Mouse (Mus musculus): ENCODE measurements around the gene 1700057G04Rik. TPM values are rescaled to one million over a fixed set of nuclear protein-coding genes. Genes with fewer than 3 reads are reported as not detected.

The 1700057G04Rik gene
- total and polyA plus RNA-seq, 3 experiments: 0.19 TPM; not detected in 2

GRCm38 (mm10) chr9:92335277-92335818, 26.2 kb downstream of the 1700057G04Rik start (continued):
- no peak for TF ChIP-seq POLR2AphosphoS5 (IDR thresholded peaks at IDR 0.05; ENCODE audit: borderline replicate concordance, low read depth, low read length)

- no peak for DNase-seq (ENCODE audit: low read depth, low spot score)
- no peaks in the 10 kb centered on the region for H3K79me2 ChIP-seq (ENCODE audit: control insufficient read depth, insufficient read depth, low read length, poor library complexity)
- peaks cover 10 to 17% of the 10 kb centered on the region in 2 experiments for H3K4me1 ChIP-seq (ENCODE audit: control insufficient read depth in 1 of 2, insufficient read depth in 2 of 2, low read length in 2 of 2)
- H3K9me3 ChIP-seq (replicated peaks; ENCODE audit: insufficient read depth, low read length): no peaks in the 10 kb centered on the region
- H3K4me3 ChIP-seq (ENCODE audit: control insufficient read depth in 1 of 2, insufficient read depth in 1 of 2, low read depth in 2 of 2, low read length in 2 of 2): no peak overlapping the region
- no peak overlapping the region for H3K27ac ChIP-seq (ENCODE audit: control insufficient read depth, low read depth, low read length)
- H3K27me3 ChIP-seq (ENCODE audit: control insufficient read depth in 1 of 2, insufficient read depth in 2 of 2, low read length in 2 of 2): no peaks in the 10 kb centered on the region
- peaks cover 0 to 7% of the 10 kb centered on the region in 2 experiments; a peak in 2 of 4 replicates for H3K36me3 ChIP-seq (ENCODE audit: control insufficient read depth in 1 of 2, insufficient read depth in 2 of 2, low read length in 2 of 2)
- no peak overlapping the region for H3K9ac ChIP-seq (ENCODE audit: control insufficient read depth, low read depth, low read length, poor library complexity, severe bottlenecking)
- TF ChIP-seq TAL1 (IDR thresholded peaks at IDR 0.05; ENCODE audit: low read length): no peak
- TF ChIP-seq SMC3 (IDR thresholded peaks at IDR 0.05; ENCODE audit: low read depth, low read length): no peak
- TF ChIP-seq JUND (IDR thresholded peaks at IDR 0.05; ENCODE audit: low read depth, low read length): no peak
- no peak for TF ChIP-seq RCOR1 (IDR thresholded peaks at IDR 0.05; ENCODE audit: low read depth, low read length)
- no peak for TF ChIP-seq NELFE (IDR thresholded peaks at IDR 0.05; ENCODE audit: low read depth, low read length)
These were observed 27.9 kb downstream of the 1700057G04Rik start for GRCm38 (mm10) chr9:92337063-92337462.

- no peak for TF ChIP-seq HCFC1 (IDR thresholded peaks at IDR 0.05; ENCODE audit: low read depth, low read length)
- no peak for TF ChIP-seq ZNF384 (IDR thresholded peaks at IDR 0.05; ENCODE audit: low read depth, low read length)
- TF ChIP-seq TCF12 (IDR thresholded peaks at IDR 0.05; ENCODE audit: low read depth, low read length): no peak
- TF ChIP-seq SMC3 (IDR thresholded peaks at IDR 0.05; ENCODE audit: low read depth, low read length): no peak
- no peak for TF ChIP-seq RAD21 (IDR thresholded peaks at IDR 0.05; ENCODE audit: low read depth, low read length)
- TF ChIP-seq CTCF (IDR thresholded peaks at IDR 0.05 in 2 of 3, conservative IDR thresholded peaks at IDR 0.05 in 1 of 3; ENCODE audit: control insufficient read depth in 1 of 3, insufficient read depth in 1 of 3, low read depth in 2 of 3, low read length in 3 of 3, poor library complexity in 1 of 3, severe bottlenecking in 1 of 3): no peak
- no peak for TF ChIP-seq USF2 (IDR thresholded peaks at IDR 0.05; ENCODE audit: borderline replicate concordance in 1 of 2, insufficient read depth in 1 of 2, low read depth in 1 of 2, low read length in 2 of 2)
- TF ChIP-seq CHD2 (IDR thresholded peaks at IDR 0.05; ENCODE audit: low read length): no peak
- TF ChIP-seq POLR2AphosphoS5 (IDR thresholded peaks at IDR 0.05; ENCODE audit: borderline replicate concordance, low read depth, low read length): no peak
- no peak for TF ChIP-seq ZKSCAN1 (IDR thresholded peaks at IDR 0.05; ENCODE audit: low read depth, low read length)
- no peak for TF ChIP-seq UBTF (IDR thresholded peaks at IDR 0.05; ENCODE audit: borderline replicate concordance, insufficient read depth, low read depth, low read length)
- TF ChIP-seq MYB (IDR thresholded peaks at IDR 0.05; ENCODE audit: low read depth, low read length): no peak
- no peak for TF ChIP-seq ETS1 (IDR thresholded peaks at IDR 0.05; ENCODE audit: low read depth, low read length)
- TF ChIP-seq BHLHE40 (IDR thresholded peaks at IDR 0.05; ENCODE audit: borderline replicate concordance, low read depth, low read length): no peak
- no peak for TF ChIP-seq TBP (IDR thresholded peaks at IDR 0.05; ENCODE audit: low read depth, low read length)
- TF ChIP-seq MAZ (IDR thresholded peaks at IDR 0.05; ENCODE audit: low read depth, low read length): no peak
- no peak for TF ChIP-seq KAT2A (conservative IDR thresholded peaks at IDR 0.05; ENCODE audit: low read depth, low read length)
- no peak for TF ChIP-seq TAL1 (IDR thresholded peaks at IDR 0.05; ENCODE audit: low read length)
- no peak for TF ChIP-seq MEF2A (IDR thresholded peaks at IDR 0.05; ENCODE audit: extremely low read depth, insufficient replicate concordance, low read depth, low read length, poor library complexity, severe bottlenecking)
- TF ChIP-seq JUND (IDR thresholded peaks at IDR 0.05; ENCODE audit: low read depth, low read length): no peak
- Histone ChIP-seq H3K36me3 (ENCODE audit: control insufficient read depth in 1 of 2, insufficient read depth in 2 of 2, low read length in 2 of 2) (peaks cover 0 to 7% of the 10 kb centered on the region in 2 experiments; a peak in 2 of 4 replicates), H3K4me1 (ENCODE audit: control insufficient read depth in 1 of 2, insufficient read depth in 2 of 2, low read length in 2 of 2) (peaks cover 10 to 17% of the 10 kb centered on the region in 2 experiments), H3K27ac (ENCODE audit: control insufficient read depth, low read depth, low read length) (no peak overlapping the region), H3K9ac (ENCODE audit: control insufficient read depth, low read depth, low read length, poor library complexity, severe bottlenecking) (no peak overlapping the region), H3K27me3 (ENCODE audit: control insufficient read depth in 1 of 2, insufficient read depth in 2 of 2, low read length in 2 of 2) (no peaks in the 10 kb centered on the region), H3K79me2 (ENCODE audit: control insufficient read depth, insufficient read depth, low read length, poor library complexity) (no peaks in the 10 kb centered on the region), H3K9me3 (replicated peaks; ENCODE audit: insufficient read depth, low read length) (no peaks in the 10 kb centered on the region), H3K4me3 (ENCODE audit: control insufficient read depth in 1 of 2, insufficient read depth in 1 of 2, low read depth in 2 of 2, low read length in 2 of 2) (no peak overlapping the region)
- DNase-seq (ENCODE audit: low read depth, low spot score): no peak
These were observed 28.5 kb downstream of the 1700057G04Rik start for GRCm38 (mm10) chr9:92337661-92338060.
